Comparison of ENCODE assay signal across 21 mouse cellular contexts in genomic region chr19:29344868-29345267, GRCm38 (mm10). TPM values are rescaled to one million over a fixed set of nuclear protein-coding genes. Genes with fewer than 3 reads are reported as not detected.
"Had no signal": no experiment of that assay in that cellular context is flagged by ENCODE, and none has a peak within 500 bp of the region (broad histone marks: within the 10 kb centered on the region; RNA-seq: fewer than 3 reads in every experiment).

No protein-coding gene starts in this region.

- H3K9me3 ChIP-seq: neural tube, embryonic 13.5 days; neural tube, embryonic 15.5 days; stomach, embryonic 15.5 days had no signal

- H3K36me3 ChIP-seq: stomach, embryonic 15.5 days had no signal

- H3K27me3 ChIP-seq: neural tube, embryonic 13.5 days; neural tube, embryonic 15.5 days; stomach, embryonic 15.5 days had no signal

- H3K4me3 ChIP-seq: neural tube, embryonic 13.5 days; neural tube, embryonic 15.5 days; stomach, embryonic 15.5 days had no signal

- H3K9ac ChIP-seq: neural tube, embryonic 13.5 days; neural tube, embryonic 15.5 days; stomach, embryonic 15.5 days had no signal

- H3K27ac ChIP-seq: neural tube, embryonic 13.5 days; neural tube, embryonic 15.5 days; stomach, embryonic 15.5 days; stomach, postnatal 0 days had no signal

- DNase-seq: retina, postnatal 1 day; right cerebral cortex, adult 18-20 months; right cerebral cortex, postnatal 14 days; right cerebral cortex, postnatal 25 days; right cerebral cortex, postnatal 4 days; spleen, adult 18-20 months; thymus, adult 18-20 months; thymus, adult 2 months; thymus, postnatal 14 days; thymus, postnatal 25 days; thymus, postnatal 36 days; thymus, postnatal 4 days had no signal

- H3K4me1 ChIP-seq: neural tube, embryonic 13.5 days; neural tube, embryonic 15.5 days; stomach, embryonic 15.5 days had no signal

RNA-seq across cellular contexts. Expression of gene Rln1, which starts 10.4 kb away (rescaled TPM):
- total RNA-seq: neutrophil, adult 5-6 weeks had no signal
- polyA plus RNA-seq: small intestine, adult 2 months; spleen, adult 2 months; stomach, embryonic 14.5 days; stomach, postnatal 0 days; testis, adult 2 months had no signal
